Mouse (Mus musculus): Measurements from ENCODE around the gene Eva1c. TPM values are rescaled to one million over a fixed set of nuclear protein-coding genes. Genes with fewer than 3 reads are reported as not detected.

Eva1c gene
- total RNA-seq, 1 experiment: 2.0 TPM

DNA sequence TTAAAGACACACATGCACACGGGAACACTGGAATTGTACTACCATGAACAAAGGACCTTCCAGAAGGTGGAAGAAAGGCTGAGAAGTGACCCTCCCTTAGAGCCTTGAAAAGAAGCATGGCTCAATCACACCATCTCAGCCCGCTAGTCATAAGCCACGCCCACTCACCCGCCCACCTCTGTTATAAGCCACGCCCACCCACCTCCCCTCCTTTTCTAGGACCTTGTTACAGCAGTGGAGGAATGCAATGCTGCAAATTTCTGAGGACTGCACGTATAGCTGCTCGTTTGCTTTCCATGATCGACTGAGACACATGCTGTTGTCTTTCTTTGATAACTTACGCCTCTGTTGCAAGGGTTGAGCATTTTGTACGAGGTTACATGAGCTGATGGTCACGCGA, 22.7 kb downstream of the Eva1c start:
- in situ Hi-C loops (cut with MboI; ENCODE audit: low sequenced_read_pairs in 2 of 2, unreplicated experiment in 2 of 2): no loop called here
- peak; percentile 78 for DNase-seq (ENCODE audit: low read depth, low spot score)
- TF ChIP-seq ZNF384 (IDR thresholded peaks at IDR 0.05; ENCODE audit: low read depth, low read length) (no peak), MAFK (IDR thresholded peaks at IDR 0.05; ENCODE audit: insufficient read depth, low read depth, low read length) (0 out of 2 replicates have a peak, but pooled peaks have one; percentile 25)
- Histone ChIP-seq H3K36me3 (ENCODE audit: control insufficient read depth, insufficient read depth, low read length, poor library complexity, severe bottlenecking) (no peaks in the 10 kb centered on the region), H3K4me3 (ENCODE audit: insufficient read depth in 1 of 2, low read depth in 1 of 2, low read length in 2 of 2, poor library complexity in 1 of 2, severe bottlenecking in 1 of 2) (no peak overlapping the region; a peak in 2 of 4 replicates), H3K4me1 (ENCODE audit: control insufficient read depth in 2 of 2, insufficient read depth in 2 of 2, low read length in 2 of 2, poor library complexity in 1 of 2) (peaks cover 3 to 12% of the 10 kb centered on the region in 2 experiments; a peak in 2 of 4 replicates), H3K27ac (ENCODE audit: insufficient read depth, low read depth, low read length, poor library complexity, severe bottlenecking) (no peak overlapping the region), H3K9me3 (ENCODE audit: control insufficient read depth, insufficient read depth, low read depth, low read length) (no peaks in the 10 kb centered on the region), H3K9ac (ENCODE audit: insufficient read depth, low read depth, low read length, poor library complexity, severe bottlenecking) (no peak overlapping the region)

DNA sequence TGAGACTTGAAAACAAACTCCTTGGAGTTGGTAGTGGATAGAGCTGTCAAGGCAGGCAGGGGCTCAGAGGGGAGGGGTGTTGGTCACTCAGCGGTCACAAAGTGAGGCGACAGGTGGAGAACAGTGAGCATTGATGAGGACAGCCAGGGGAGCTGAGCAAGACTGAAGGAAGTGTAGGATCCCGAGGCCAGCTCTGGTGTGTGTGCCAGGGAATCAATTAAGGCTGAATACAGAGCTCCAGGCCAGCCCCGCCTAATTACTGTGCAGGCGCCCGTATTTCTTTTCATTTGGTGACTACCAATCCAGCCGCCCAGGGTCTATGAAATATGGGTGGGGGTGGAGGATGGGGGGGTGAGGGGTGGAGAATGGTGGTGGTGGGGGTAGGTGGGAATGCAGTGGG, 24.4 kb downstream of the Eva1c start:
- Histone ChIP-seq H3K27ac (ENCODE audit: insufficient read depth, low read depth, low read length, poor library complexity, severe bottlenecking) (no peak overlapping the region), H3K4me1 (ENCODE audit: control insufficient read depth in 2 of 2, insufficient read depth in 2 of 2, low read length in 2 of 2, poor library complexity in 1 of 2) (peaks cover 3 to 12% of the 10 kb centered on the region in 2 experiments; a peak in 2 of 4 replicates)

DNA sequence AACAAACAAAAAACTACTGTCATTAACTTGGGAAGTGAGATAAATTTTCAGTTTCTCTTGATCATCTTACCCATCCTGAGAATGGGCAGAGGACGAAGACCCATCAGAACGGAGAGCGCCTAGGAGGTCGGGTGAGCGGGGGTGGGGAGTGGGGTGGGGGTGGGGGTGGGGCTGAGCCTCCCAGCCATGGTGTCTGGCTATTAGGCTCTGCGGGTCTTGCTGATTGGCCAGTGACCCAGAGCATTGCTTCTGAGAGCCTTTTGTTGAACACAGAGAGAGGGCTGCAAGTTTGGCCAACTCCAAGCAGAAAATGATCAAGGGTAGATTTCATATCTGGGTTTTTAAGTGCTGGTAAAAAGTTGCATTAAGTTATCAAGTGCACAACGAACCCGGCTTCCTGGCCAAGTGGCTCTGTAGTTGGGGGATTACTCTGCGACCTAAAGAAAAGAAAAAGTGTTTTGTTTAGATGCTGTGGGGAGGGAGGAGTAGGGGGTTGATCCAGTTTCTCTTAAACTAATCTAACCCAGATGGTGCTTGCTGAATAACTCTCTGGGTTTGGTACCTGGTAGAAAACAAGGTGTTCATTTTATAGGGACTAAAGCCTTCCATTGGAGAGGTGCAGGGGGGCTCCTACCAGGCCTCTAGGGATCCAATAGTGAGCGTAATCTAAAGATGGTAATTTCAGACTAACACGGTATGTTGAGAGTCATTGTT, 25.3 kb downstream of the Eva1c start:
- no peak for TF ChIP-seq ZC3H11A (IDR thresholded peaks at IDR 0.05; ENCODE audit: borderline replicate concordance, low read depth, low read length)
- TF ChIP-seq HCFC1 (IDR thresholded peaks at IDR 0.05; ENCODE audit: borderline replicate concordance, insufficient read depth, low read length): no peak
- no peak for TF ChIP-seq MAFK (IDR thresholded peaks at IDR 0.05; ENCODE audit: insufficient read depth, low read depth, low read length)
- TF ChIP-seq CHD2 (IDR thresholded peaks at IDR 0.05; ENCODE audit: low read depth, low read length): no peak
- no peak for TF ChIP-seq ZNF384 (IDR thresholded peaks at IDR 0.05; ENCODE audit: low read depth, low read length)
- no peak overlapping the region for H3K27ac ChIP-seq (ENCODE audit: insufficient read depth, low read depth, low read length, poor library complexity, severe bottlenecking)
- H3K36me3 ChIP-seq (ENCODE audit: control insufficient read depth, insufficient read depth, low read length, poor library complexity, severe bottlenecking): no peaks in the 10 kb centered on the region
- H3K4me3 ChIP-seq (ENCODE audit: insufficient read depth in 1 of 2, low read depth in 1 of 2, low read length in 2 of 2, poor library complexity in 1 of 2, severe bottlenecking in 1 of 2): no peak overlapping the region
- in situ Hi-C loops (cut with MboI; ENCODE audit: low sequenced_read_pairs in 2 of 2, unreplicated experiment in 2 of 2): no loop called here
- no peak overlapping the region for H3K9ac ChIP-seq (ENCODE audit: insufficient read depth, low read depth, low read length, poor library complexity, severe bottlenecking)
- H3K9me3 ChIP-seq (ENCODE audit: control insufficient read depth, insufficient read depth, low read depth, low read length): no peaks in the 10 kb centered on the region
- H3K4me1 ChIP-seq (ENCODE audit: control insufficient read depth in 2 of 2, insufficient read depth in 2 of 2, low read length in 2 of 2, poor library complexity in 1 of 2): peaks cover 3 to 12% of the 10 kb centered on the region in 2 experiments; a peak in 2 of 4 replicates
- no peak for DNase-seq (ENCODE audit: low read depth, low spot score)

More for the DNA sequence above, 24.4 kb downstream of the Eva1c start:
- no peak overlapping the region for H3K4me3 ChIP-seq (ENCODE audit: insufficient read depth in 1 of 2, low read depth in 1 of 2, low read length in 2 of 2, poor library complexity in 1 of 2, severe bottlenecking in 1 of 2)
- no peak overlapping the region for H3K9ac ChIP-seq (ENCODE audit: insufficient read depth, low read depth, low read length, poor library complexity, severe bottlenecking)
- TF ChIP-seq HCFC1 (IDR thresholded peaks at IDR 0.05; ENCODE audit: borderline replicate concordance, insufficient read depth, low read length) (no peak), CHD2 (IDR thresholded peaks at IDR 0.05; ENCODE audit: low read depth, low read length) (no peak), MAFK (IDR thresholded peaks at IDR 0.05; ENCODE audit: insufficient read depth, low read depth, low read length) (no peak), ZNF384 (IDR thresholded peaks at IDR 0.05; ENCODE audit: low read depth, low read length) (no peak), ZC3H11A (IDR thresholded peaks at IDR 0.05; ENCODE audit: borderline replicate concordance, low read depth, low read length) (no peak)
- in situ Hi-C loops (cut with MboI; ENCODE audit: low sequenced_read_pairs in 2 of 2, unreplicated experiment in 2 of 2): no loop called here
- no peak for DNase-seq (ENCODE audit: low read depth, low spot score)
- H3K36me3 ChIP-seq (ENCODE audit: control insufficient read depth, insufficient read depth, low read length, poor library complexity, severe bottlenecking): no peaks in the 10 kb centered on the region
- no peaks in the 10 kb centered on the region for H3K9me3 ChIP-seq (ENCODE audit: control insufficient read depth, insufficient read depth, low read depth, low read length)

DNA sequence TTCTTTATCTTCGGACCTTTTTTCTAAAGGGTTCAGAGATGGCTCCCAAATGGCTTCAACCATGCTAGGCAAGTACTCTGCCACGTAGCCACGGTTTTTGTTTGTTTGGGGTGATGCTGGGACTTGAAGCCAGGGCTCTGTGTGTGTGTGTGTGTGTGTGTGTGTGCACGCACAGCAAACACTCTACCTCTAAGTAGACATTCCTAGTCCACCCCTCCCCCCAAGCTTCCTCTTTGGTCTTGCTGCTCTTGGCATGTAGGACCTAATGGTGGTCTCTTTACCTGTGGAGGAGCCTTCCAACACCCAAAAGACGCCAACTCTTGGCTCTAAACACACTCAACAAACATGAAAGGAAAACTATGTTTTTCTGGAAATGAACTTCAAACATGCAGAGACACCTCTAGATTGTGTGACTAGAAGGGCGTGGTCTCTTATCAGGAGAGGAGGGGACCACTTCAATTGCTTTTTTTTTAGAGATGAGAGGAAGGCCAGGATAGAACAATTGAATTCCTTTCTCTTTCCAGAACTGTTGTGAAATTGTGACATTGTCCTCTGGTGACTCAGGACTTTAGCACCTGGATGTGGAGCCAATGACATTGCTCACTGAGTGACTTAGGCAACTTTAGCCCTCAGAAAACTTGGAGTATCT, 30.2 kb downstream of the Eva1c start:
- Histone ChIP-seq H3K27ac (ENCODE audit: insufficient read depth, low read depth, low read length, poor library complexity, severe bottlenecking) (no peak overlapping the region), H3K9ac (ENCODE audit: insufficient read depth, low read depth, low read length, poor library complexity, severe bottlenecking) (no peak overlapping the region), H3K4me3 (ENCODE audit: insufficient read depth in 1 of 2, low read depth in 1 of 2, low read length in 2 of 2, poor library complexity in 1 of 2, severe bottlenecking in 1 of 2) (no peak overlapping the region), H3K9me3 (ENCODE audit: control insufficient read depth, insufficient read depth, low read depth, low read length) (no peaks in the 10 kb centered on the region), H3K36me3 (ENCODE audit: control insufficient read depth, insufficient read depth, low read length, poor library complexity, severe bottlenecking) (no peaks in the 10 kb centered on the region), H3K4me1 (ENCODE audit: control insufficient read depth in 2 of 2, insufficient read depth in 2 of 2, low read length in 2 of 2, poor library complexity in 1 of 2) (no peaks in the 10 kb centered on the region)
- DNase-seq (ENCODE audit: low read depth, low spot score): no peak
- in situ Hi-C loops (cut with MboI; ENCODE audit: low sequenced_read_pairs in 2 of 2, unreplicated experiment in 2 of 2): no loop called here
- TF ChIP-seq MAFK (IDR thresholded peaks at IDR 0.05; ENCODE audit: insufficient read depth, low read depth, low read length) (no peak), ZNF384 (IDR thresholded peaks at IDR 0.05; ENCODE audit: low read depth, low read length) (no peak), CHD2 (IDR thresholded peaks at IDR 0.05; ENCODE audit: low read depth, low read length) (no peak), ZC3H11A (IDR thresholded peaks at IDR 0.05; ENCODE audit: borderline replicate concordance, low read depth, low read length) (no peak), HCFC1 (IDR thresholded peaks at IDR 0.05; ENCODE audit: borderline replicate concordance, insufficient read depth, low read length) (no peak)

Measured in ES-E14 (cell line).